Mouse (Mus musculus): ENCODE results near the gene Cep164. TPM values are rescaled to one million over a fixed set of nuclear protein-coding genes. Genes with fewer than 3 reads are reported as not detected.
A peak's percentile ranks its signal among the peaks of the same experiment; 100 is the strongest.

The Cep164 gene
- polyA plus RNA-seq, 1 experiment from 2014 or later, result 22.0 TPM

DNA sequence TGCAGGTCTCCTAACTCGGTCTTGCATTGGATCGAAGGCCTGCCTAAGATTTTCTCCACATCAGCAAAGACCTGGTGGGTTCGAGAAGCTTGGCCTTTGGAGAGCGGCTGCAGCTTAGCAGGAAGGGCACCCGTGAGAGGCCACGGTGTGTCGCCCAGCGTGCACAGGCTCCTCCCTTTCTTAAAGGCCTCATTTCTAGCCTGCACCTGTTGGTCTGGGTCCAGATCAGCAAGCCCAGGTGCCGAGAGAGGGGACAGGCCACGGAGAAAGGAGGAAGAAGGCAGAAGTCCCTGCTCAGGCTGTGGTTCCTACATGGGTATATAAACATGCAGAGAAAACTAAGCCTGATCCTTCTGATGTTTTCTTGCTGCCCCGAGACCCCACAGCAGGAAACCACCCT is 21.2 kb downstream of the Cep164 start:
- H3K4me1 ChIP-seq (ENCODE audit: control insufficient read depth, insufficient read depth, low read length), result no peaks in the 10 kb centered on the region
- H3K27ac ChIP-seq (replicated peaks; ENCODE audit: low read depth, low read length), result no peak overlapping the region
- no peak for ATAC-seq (replicated peaks; ENCODE audit: insufficient number of reproducible peaks, low FRiP score, low TSS enrichment, low read depth)
- H3K4me2 ChIP-seq (ENCODE audit: low read depth, low read length), result no peak overlapping the region
- H3K9me3 ChIP-seq (replicated peaks; ENCODE audit: control insufficient read depth, low read length), result no peaks in the 10 kb centered on the region
- no peak overlapping the region for H3K4me3 ChIP-seq (ENCODE audit: low read depth, low read length)
- no peak overlapping the region for H3K9ac ChIP-seq (replicated peaks; ENCODE audit: low read length)
- 86% methylated on average over 11 of the region's 11 CpGs for WGBS
- no peaks in the 10 kb centered on the region for H3K27me3 ChIP-seq (ENCODE audit: control insufficient read depth, insufficient read depth, low read length)
- DNase-seq (ENCODE audit: low spot score), result no peak
- H3K36me3 ChIP-seq (replicated peaks; ENCODE audit: control insufficient read depth, insufficient read depth, low read depth, low read length), result no peaks in the 10 kb centered on the region; the same call in 1 of the 2 replicates

GRCm38 (mm10) chr9:45806847-45807246 is 21.6 kb downstream of the Cep164 start:
- Histone ChIP-seq H3K4me3 (ENCODE audit: low read depth, low read length) (no peak overlapping the region), H3K4me1 (ENCODE audit: control insufficient read depth, insufficient read depth, low read length) (no peaks in the 10 kb centered on the region), H3K9ac (replicated peaks; ENCODE audit: low read length) (no peak overlapping the region), H3K36me3 (replicated peaks; ENCODE audit: control insufficient read depth, insufficient read depth, low read depth, low read length) (no peaks in the 10 kb centered on the region; the same call in 1 of the 2 replicates), H3K27ac (replicated peaks; ENCODE audit: low read depth, low read length) (no peak overlapping the region), H3K27me3 (ENCODE audit: control insufficient read depth, insufficient read depth, low read length) (no peaks in the 10 kb centered on the region), H3K9me3 (replicated peaks; ENCODE audit: control insufficient read depth, low read length) (no peaks in the 10 kb centered on the region), H3K4me2 (ENCODE audit: low read depth, low read length) (no peak overlapping the region)
- ATAC-seq (replicated peaks; ENCODE audit: insufficient number of reproducible peaks, low FRiP score, low TSS enrichment, low read depth) (no peak), DNase-seq (ENCODE audit: low spot score) (no peak)
- WGBS, result 90% methylated on average over 11 of the region's 11 CpGs

DNA sequence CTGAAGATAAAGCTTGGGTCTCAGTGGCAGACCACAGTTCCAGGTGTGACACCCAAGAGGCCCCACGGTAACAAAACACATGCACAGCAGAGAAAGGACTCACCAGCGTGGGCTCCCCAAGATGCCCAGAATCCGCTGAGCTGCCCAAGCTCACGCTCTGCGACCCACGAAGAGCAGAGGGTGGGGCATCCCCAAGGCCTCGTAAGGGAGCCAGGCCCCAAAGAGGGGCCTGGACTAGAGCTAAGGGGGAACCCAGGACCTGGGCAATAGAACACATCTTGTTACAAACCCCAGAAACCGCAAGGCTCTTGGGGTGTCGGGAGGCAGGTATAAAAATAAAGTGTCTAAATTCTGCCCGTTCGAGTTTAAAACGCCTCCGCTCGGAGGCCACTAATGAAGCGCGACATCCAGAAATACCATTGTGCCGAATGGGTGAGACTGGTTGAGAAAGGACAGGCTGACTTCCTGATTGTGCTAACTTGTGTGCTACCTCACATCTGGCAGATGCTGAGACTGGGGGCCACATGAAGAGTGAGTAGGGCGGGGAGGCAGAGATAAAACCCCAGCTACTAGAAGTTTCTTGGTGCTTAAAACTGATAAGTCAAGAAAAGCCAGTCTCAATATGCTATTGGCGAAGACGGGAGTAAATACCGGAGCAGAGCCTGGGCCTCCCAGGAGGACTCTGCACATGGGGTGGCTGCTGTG is 25.3 kb downstream of the Cep164 start:
- 84% methylated on average over 21 of the region's 21 CpGs for WGBS
- ATAC-seq (replicated peaks; ENCODE audit: insufficient number of reproducible peaks, low FRiP score, low TSS enrichment, low read depth) (no peak), DNase-seq (ENCODE audit: low spot score) (no peak)
- Histone ChIP-seq H3K9ac (replicated peaks; ENCODE audit: low read length) (no peak overlapping the region), H3K36me3 (replicated peaks; ENCODE audit: control insufficient read depth, insufficient read depth, low read depth, low read length) (no peaks in the 10 kb centered on the region; the same call in 1 of the 2 replicates), H3K27me3 (ENCODE audit: control insufficient read depth, insufficient read depth, low read length) (no peaks in the 10 kb centered on the region), H3K4me2 (ENCODE audit: low read depth, low read length) (no peak overlapping the region), H3K9me3 (replicated peaks; ENCODE audit: control insufficient read depth, low read length) (no peaks in the 10 kb centered on the region), H3K4me1 (ENCODE audit: control insufficient read depth, insufficient read depth, low read length) (peaks cover 8% of the 10 kb centered on the region), H3K4me3 (ENCODE audit: low read depth, low read length) (no peak overlapping the region), H3K27ac (replicated peaks; ENCODE audit: low read depth, low read length) (no peak overlapping the region)

- Histone ChIP-seq H3K36me3 (replicated peaks; ENCODE audit: control insufficient read depth, insufficient read depth, low read depth, low read length) (no peaks in the 10 kb centered on the region), H3K9ac (replicated peaks; ENCODE audit: low read length) (peak overlapping the region; percentile 28; the same call in 1 of the 2 replicates), H3K4me3 (ENCODE audit: low read depth, low read length) (no peak overlapping the region), H3K27ac (replicated peaks; ENCODE audit: low read depth, low read length) (no peak overlapping the region), H3K4me1 (ENCODE audit: control insufficient read depth, insufficient read depth, low read length) (peaks cover 8% of the 10 kb centered on the region), H3K4me2 (ENCODE audit: low read depth, low read length) (no peak overlapping the region), H3K9me3 (replicated peaks; ENCODE audit: control insufficient read depth, low read length) (no peaks in the 10 kb centered on the region), H3K27me3 (ENCODE audit: control insufficient read depth, insufficient read depth, low read length) (no peaks in the 10 kb centered on the region)
- no peak for DNase-seq (ENCODE audit: low spot score)
- ATAC-seq (replicated peaks; ENCODE audit: insufficient number of reproducible peaks, low FRiP score, low TSS enrichment, low read depth), result no peak
- WGBS, result 75% methylated on average over 8 of the region's 8 CpGs
Measured at GRCm38 (mm10) chr9:45799402-45799801, 29.1 kb downstream of the Cep164 start.

- DNase-seq (ENCODE audit: low spot score) (peak; percentile 82), ATAC-seq (replicated peaks; ENCODE audit: insufficient number of reproducible peaks, low FRiP score, low TSS enrichment, low read depth) (peak; percentile 81)
- Histone ChIP-seq H3K4me1 (ENCODE audit: control insufficient read depth, insufficient read depth, low read length) (peaks cover 8% of the 10 kb centered on the region), H3K27me3 (ENCODE audit: control insufficient read depth, insufficient read depth, low read length) (no peaks in the 10 kb centered on the region), H3K27ac (replicated peaks; ENCODE audit: low read depth, low read length) (peak overlapping the region; percentile 47; the same call in 1 of the 2 replicates), H3K4me2 (ENCODE audit: low read depth, low read length) (peak overlapping the region; percentile 19; the same call in 1 of the 2 replicates), H3K9ac (replicated peaks; ENCODE audit: low read length) (no peak overlapping the region; the same call in 1 of the 2 replicates), H3K9me3 (replicated peaks; ENCODE audit: control insufficient read depth, low read length) (no peaks in the 10 kb centered on the region), H3K4me3 (ENCODE audit: low read depth, low read length) (no peak overlapping the region), H3K36me3 (replicated peaks; ENCODE audit: control insufficient read depth, insufficient read depth, low read depth, low read length) (no peaks in the 10 kb centered on the region)
- 13% methylated on average over 13 of the region's 13 CpGs for WGBS
Measured at GRCm38 (mm10) chr9:45798467-45799164, 29.9 kb downstream of the Cep164 start.

- Histone ChIP-seq H3K4me3 (ENCODE audit: low read depth, low read length) (no peak overlapping the region), H3K4me1 (ENCODE audit: control insufficient read depth, insufficient read depth, low read length) (peaks cover 8% of the 10 kb centered on the region), H3K9me3 (replicated peaks; ENCODE audit: control insufficient read depth, low read length) (no peaks in the 10 kb centered on the region), H3K9ac (replicated peaks; ENCODE audit: low read length) (no peak overlapping the region), H3K36me3 (replicated peaks; ENCODE audit: control insufficient read depth, insufficient read depth, low read depth, low read length) (no peaks in the 10 kb centered on the region), H3K27ac (replicated peaks; ENCODE audit: low read depth, low read length) (no peak overlapping the region), H3K27me3 (ENCODE audit: control insufficient read depth, insufficient read depth, low read length) (no peaks in the 10 kb centered on the region), H3K4me2 (ENCODE audit: low read depth, low read length) (no peak overlapping the region)
- ATAC-seq (replicated peaks; ENCODE audit: insufficient number of reproducible peaks, low FRiP score, low TSS enrichment, low read depth) (no peak), DNase-seq (ENCODE audit: low spot score) (no peak)
- 81% methylated on average over 3 of the region's 3 CpGs for WGBS
Measured at GRCm38 (mm10) chr9:45797271-45797670, 31.2 kb downstream of the Cep164 start.

DNA sequence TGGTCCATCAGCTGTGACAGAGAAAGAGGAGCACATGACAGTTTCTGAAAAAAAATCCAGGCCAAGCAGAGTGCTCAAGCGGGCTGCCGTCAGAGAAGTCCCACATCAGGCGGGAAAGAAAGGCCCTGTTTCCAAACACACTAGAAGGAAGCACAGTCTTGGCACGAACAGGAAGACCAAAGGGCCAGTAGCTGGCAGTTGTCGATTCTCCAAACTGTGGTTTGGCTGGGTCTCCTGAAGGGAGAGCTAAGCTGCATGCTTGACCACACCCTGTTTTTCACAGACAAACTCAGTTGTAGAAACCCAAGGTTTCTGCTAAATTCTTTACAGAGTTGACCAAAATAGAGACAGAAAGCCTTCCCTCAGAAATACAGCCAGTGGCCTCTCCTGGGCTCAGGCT is 32.8 kb downstream of the Cep164 start:
- no peaks in the 10 kb centered on the region for H3K36me3 ChIP-seq (replicated peaks; ENCODE audit: control insufficient read depth, insufficient read depth, low read depth, low read length)
- no peak overlapping the region for H3K4me2 ChIP-seq (ENCODE audit: low read depth, low read length)
- DNase-seq (ENCODE audit: low spot score) (no peak), ATAC-seq (replicated peaks; ENCODE audit: insufficient number of reproducible peaks, low FRiP score, low TSS enrichment, low read depth) (no peak)
- H3K27me3 ChIP-seq (ENCODE audit: control insufficient read depth, insufficient read depth, low read length), result no peaks in the 10 kb centered on the region
- H3K4me1 ChIP-seq (ENCODE audit: control insufficient read depth, insufficient read depth, low read length), result peaks cover 8% of the 10 kb centered on the region
- no peak overlapping the region for H3K27ac ChIP-seq (replicated peaks; ENCODE audit: low read depth, low read length)
- no peaks in the 10 kb centered on the region for H3K9me3 ChIP-seq (replicated peaks; ENCODE audit: control insufficient read depth, low read length)
- H3K9ac ChIP-seq (replicated peaks; ENCODE audit: low read length), result no peak overlapping the region
- 82% methylated on average over 5 of the region's 5 CpGs for WGBS
- no peak overlapping the region for H3K4me3 ChIP-seq (ENCODE audit: low read depth, low read length)

DNA sequence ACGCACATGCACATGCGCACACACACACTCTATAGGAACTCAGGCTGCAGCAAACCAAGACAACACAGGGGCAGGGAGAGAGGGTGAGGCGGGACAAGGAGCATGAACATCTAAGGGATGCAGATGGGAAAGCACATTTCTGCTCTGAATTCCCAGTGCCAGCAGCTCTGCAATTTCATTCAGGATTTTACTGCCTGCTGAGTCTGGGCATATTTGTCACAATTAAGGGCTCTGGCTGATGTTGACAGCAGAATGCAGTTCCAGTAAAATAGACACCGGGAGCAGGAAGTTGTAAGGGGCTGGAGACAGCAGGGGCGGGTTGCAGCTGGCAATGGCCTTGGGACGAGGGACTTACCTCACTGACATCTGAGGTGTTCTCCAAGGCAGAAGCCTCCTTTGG is 34.8 kb downstream of the Cep164 start:
- no peak overlapping the region for H3K4me2 ChIP-seq (ENCODE audit: low read depth, low read length)
- 84% methylated on average over 6 of the region's 6 CpGs for WGBS
- no peaks in the 10 kb centered on the region for H3K9me3 ChIP-seq (replicated peaks; ENCODE audit: control insufficient read depth, low read length)
- no peaks in the 10 kb centered on the region for H3K27me3 ChIP-seq (ENCODE audit: control insufficient read depth, insufficient read depth, low read length)
- no peak overlapping the region for H3K27ac ChIP-seq (replicated peaks; ENCODE audit: low read depth, low read length)
- ATAC-seq (replicated peaks; ENCODE audit: insufficient number of reproducible peaks, low FRiP score, low TSS enrichment, low read depth) (no peak), DNase-seq (ENCODE audit: low spot score) (no peak)
- H3K36me3 ChIP-seq (replicated peaks; ENCODE audit: control insufficient read depth, insufficient read depth, low read depth, low read length), result no peaks in the 10 kb centered on the region
- H3K9ac ChIP-seq (replicated peaks; ENCODE audit: low read length), result no peak overlapping the region
- H3K4me3 ChIP-seq (ENCODE audit: low read depth, low read length), result no peak overlapping the region
- peaks cover 3% of the 10 kb centered on the region; the same call in 1 of the 2 replicates for H3K4me1 ChIP-seq (ENCODE audit: control insufficient read depth, insufficient read depth, low read length)

All from embryonic facial prominence, embryonic 11.5 days (tissue).